8 mouse cellular contexts compared by ENCODE assay signal in the genomic region with DNA sequence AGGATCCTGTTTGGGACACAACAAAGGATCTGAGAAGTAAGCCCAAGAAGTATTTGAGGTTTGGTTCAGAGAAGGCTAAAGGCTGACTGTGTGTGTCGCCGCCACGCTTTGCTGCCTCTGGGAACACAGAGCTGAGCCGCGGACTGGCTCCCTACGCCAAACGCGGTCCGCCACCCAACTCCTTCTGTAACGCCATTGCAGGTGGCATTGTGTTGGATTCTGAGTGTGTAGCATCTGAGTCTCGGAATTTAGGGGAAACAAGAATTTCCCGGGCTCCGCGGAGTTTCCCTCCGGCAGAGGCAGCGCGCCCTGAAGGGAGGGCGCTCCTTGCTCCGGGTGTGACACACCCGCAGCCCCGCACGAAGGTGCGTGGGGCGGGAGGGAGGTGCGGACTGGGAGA. TPM values are rescaled to one million over a fixed set of nuclear protein-coding genes. Genes with fewer than 3 reads are reported as not detected.
DNase-seq lines count a peak whose midpoint lies in the region; ATAC-seq and TF ChIP-seq lines count a peak whose summit lies in the region.

No protein-coding gene starts in this region.

- no peak for TF ChIP-seq POLR2A in cortical plate, adult 2 months (IDR thresholded peaks at IDR 0.05; ENCODE audit: extremely low read depth, insufficient read depth, low read length)

- no peak for ATAC-seq in kidney, postnatal 0 days (replicated peaks; ENCODE audit: low FRiP score, low read depth)
- ATAC-seq in heart, postnatal 0 days (ENCODE audit: insufficient read depth, low read depth): no peak
- no peak for ATAC-seq in erythroid progenitor cell, adult 5-6 weeks (replicated peaks; ENCODE audit: low FRiP score, poor library complexity, severe bottlenecking)

- peaks cover 15% of the 10 kb centered on the region for H3K4me1 ChIP-seq in kidney, postnatal 0 days (replicated peaks; ENCODE audit: insufficient read depth, low read length)
- H3K4me1 ChIP-seq in cortical plate, adult 2 months (ENCODE audit: control insufficient read depth, insufficient read depth, low read length): no peaks in the 10 kb centered on the region
- H3K4me1 ChIP-seq in heart, postnatal 0 days (ENCODE audit: control insufficient read depth, insufficient read depth): peaks cover 19% of the 10 kb centered on the region; the same call in 1 of the 2 replicates

- H3K27me3 ChIP-seq in kidney, postnatal 0 days (ENCODE audit: insufficient read depth, low read length): peaks cover 14% of the 10 kb centered on the region; the same call in 1 of the 2 replicates
- peaks cover 31% of the 10 kb centered on the region for H3K27me3 ChIP-seq in heart, postnatal 0 days (ENCODE audit: control insufficient read depth, insufficient read depth, low read length)

- peak overlapping the region; percentile 72 for H3K4me2 ChIP-seq in kidney, postnatal 0 days (ENCODE audit: low read length)
- peak overlapping the region; percentile 90 for H3K4me2 ChIP-seq in heart, postnatal 0 days (ENCODE audit: low read depth, low read length)

- DNase-seq in kidney, postnatal 0 days (ENCODE audit: low spot score): no peak
- DNase-seq in kidney, adult 18-20 months: no peak
- no peak for DNase-seq in heart, postnatal 0 days (ENCODE audit: low spot score)
- no peak for DNase-seq in right cerebral cortex, postnatal 4 days
- DNase-seq in frontal cortex, postnatal 36 days (ENCODE audit: low spot score in 2 of 2): no peak

- under 1% methylated on average over 24 of the region's 25 CpGs for WGBS in kidney, postnatal 0 days
- WGBS in heart, postnatal 0 days: under 1% methylated on average over 22 of the region's 25 CpGs
- 2% methylated on average over 22 of the region's 25 CpGs for WGBS in macrophage (ENCODE audit: missing documents)

- H3K36me3 ChIP-seq in kidney, postnatal 0 days (ENCODE audit: insufficient read depth, low read length): no peaks in the 10 kb centered on the region
- no peaks in the 10 kb centered on the region for H3K36me3 ChIP-seq in heart, postnatal 0 days (replicated peaks; ENCODE audit: control insufficient read depth, insufficient read depth, low read length)
- no peaks in the 10 kb centered on the region for H3K36me3 ChIP-seq in macrophage (ENCODE audit: inconsistent target)

- H3K27ac ChIP-seq in kidney, postnatal 0 days: peak overlapping the region; percentile 43; the same call in 1 of the 2 replicates
- peak overlapping the region; percentile 64; the same call in 1 of the 2 replicates for H3K27ac ChIP-seq in cortical plate, adult 2 months (ENCODE audit: insufficient read depth, low read length)
- peak overlapping the region; percentile 80 for H3K27ac ChIP-seq in heart, postnatal 0 days (ENCODE audit: low read depth)
- peak overlapping the region; percentile 17; the same call in 1 of the 2 replicates for H3K27ac ChIP-seq in macrophage

- no peak for TF ChIP-seq CTCF in kidney, postnatal 0 days (IDR thresholded peaks at IDR 0.05; ENCODE audit: low read depth)
- no peak for TF ChIP-seq CTCF in cortical plate, adult 2 months (IDR thresholded peaks at IDR 0.05; ENCODE audit: extremely low read depth, insufficient read depth, low read length)
- no peak for TF ChIP-seq CTCF in heart, postnatal 0 days (IDR thresholded peaks at IDR 0.05; ENCODE audit: low read depth)

- peak overlapping the region; percentile 58 for H3K9ac ChIP-seq in kidney, postnatal 0 days (ENCODE audit: low read depth, low read length)
- H3K9ac ChIP-seq in heart, postnatal 0 days (replicated peaks; ENCODE audit: low read depth, low read length): peak overlapping the region; percentile 55

- TF ChIP-seq EP300 in heart, postnatal 0 days (IDR thresholded peaks at IDR 0.05; ENCODE audit: low read depth): no peak

- peaks cover 48% of the 10 kb centered on the region for H3K79me2 ChIP-seq in macrophage (ENCODE audit: inconsistent target)

- H3K4me3 ChIP-seq in kidney, postnatal 0 days (replicated peaks; ENCODE audit: low read depth, low read length): peak overlapping the region; percentile 52
- H3K4me3 ChIP-seq in cortical plate, adult 2 months (ENCODE audit: insufficient read depth, low read length): peak overlapping the region; percentile 75
- peak overlapping the region; percentile 60 for H3K4me3 ChIP-seq in heart, postnatal 0 days (ENCODE audit: low read depth, low read length)
- H3K4me3 ChIP-seq in macrophage (ENCODE audit: inconsistent target): peak overlapping the region; percentile 47

- no peaks in the 10 kb centered on the region for H3K9me3 ChIP-seq in kidney, postnatal 0 days (replicated peaks; ENCODE audit: low read length)
- H3K9me3 ChIP-seq in heart, postnatal 0 days (replicated peaks; ENCODE audit: control insufficient read depth, low read length): no peaks in the 10 kb centered on the region

RNA-seq across cellular contexts. Expression of a gene that starts 0.3 kb away (rescaled TPM):
- 5.4 and 5.6 TPM in 2 replicates for polyA plus RNA-seq in kidney, postnatal 0 days (2015; fragmentation: Nextera tagmentation; extraction: Ambion mirVana)
- 7.7 and 8.8 TPM in 2 replicates for polyA plus RNA-seq in cortical plate, adult 2 months (2012; rRNA removed)
- 12.8 and 20.2 TPM in 2 replicates for total RNA-seq in heart, postnatal 0 days (2014; rRNA removed; ENCODE audit: low replicate concordance)
- polyA plus RNA-seq in heart, postnatal 0 days (2015; fragmentation: Nextera tagmentation; extraction: Ambion mirVana): 5.2 and 5.4 TPM in 2 replicates
- 1,000 to 10,000 TPM in 6 of 26 experiments, 100 to 1,000 TPM in 20; 275 to 1,404 (median 593) TPM for total RNA-seq in macrophage (2018; cell fraction: chromatin; rRNA removed)
- total RNA-seq in macrophage (2018; cell fraction: cytosol; rRNA removed): 100 to 1,000 TPM; 170 to 422 (median 277) TPM
- 1,000 to 10,000 TPM in 1 of 26 experiments, 100 to 1,000 TPM in 25; 397 to 1,005 (median 731) TPM for total RNA-seq in macrophage (2018; cell fraction: nucleus; rRNA removed)
- polyA plus RNA-seq in macrophage (2018): 145 to 272 TPM (median 160 TPM) in 3 replicates
- total RNA-seq in erythroid progenitor cell, adult 5-6 weeks (2015; ENCODE audit: low replicate concordance): 0.72 and 1.7 TPM in 2 replicates
- total RNA-seq in erythroid progenitor cell, adult 5-6 weeks (2017; ENCODE audit: low replicate concordance): 1.3 and 2.7 TPM in 2 replicates

Comparison
In these comparisons a context has a peak if more than half of its experiments do, and no peak if none do; other contexts are left out.
1. H3K27ac ChIP-seq: peak in every context shown above with its lines; median percentile 80 in heart, postnatal 0 days; 64 in cortical plate, adult 2 months; 43 in kidney, postnatal 0 days; 17 in macrophage.
2. RNA of a gene that starts 0.3 kb away (polyA plus RNA-seq): 145 to 272 TPM in macrophage; 7.7 to 8.8 TPM in cortical plate, adult 2 months, 5.4 to 5.6 TPM in kidney, postnatal 0 days and 5.2 to 5.4 TPM in heart, postnatal 0 days; every median in the first group is over 10 times any median in the second.
3. Peak in every context shown above with its lines, with median percentiles within 50 percentile points of each other: H3K4me3 ChIP-seq.